Mouse (Mus musculus) stomach, postnatal 0 days (tissue): ENCODE results near the gene Ercc2. TPM values are rescaled to one million over a fixed set of nuclear protein-coding genes. Genes with fewer than 3 reads are reported as not detected.

Experiments used
- ATAC-seq: fragments of 200-750 bp; cut with Nextera tagmentation; 2 replicates; pipeline ENCODE4 v1.8.0; 2017; ENCODE audit not compliant: low FRiP score, low TSS enrichment
- DNase-seq: peaks from one replicate; pipeline ENCODE4 v3.0.0-alpha.2; 2016; ENCODE audit warnings: low spot score
- H3K27ac ChIP-seq: fragments of 300-500 bp; sonication (generic); replicated peaks from 2 replicates; pipeline ENCODE4 v1.5.1; 2014; ENCODE audit warnings: mild to moderate bottlenecking, control low read depth
- H3K27me3 ChIP-seq: fragments of 300-500 bp; sonication (generic); 2 replicates; pipeline ENCODE4 v1.6.1; 2014; ENCODE audit warnings: low read length; ENCODE audit not compliant: control insufficient read depth, insufficient read depth
- H3K36me3 ChIP-seq: fragments of 300-500 bp; sonication (generic); 2 replicates; pipeline ENCODE4 v1.6.1; 2014; ENCODE audit warnings: low read length, mixed read lengths; ENCODE audit not compliant: control insufficient read depth, insufficient read depth
- H3K4me1 ChIP-seq: fragments of 300-500 bp; sonication (generic); replicated peaks from 2 replicates; pipeline ENCODE4 v1.6.1; 2014; ENCODE audit warnings: antibody characterized with exemption; ENCODE audit not compliant: control insufficient read depth, insufficient read depth
- H3K4me2 ChIP-seq: fragments of 300-500 bp; sonication (generic); replicated peaks from 2 replicates; pipeline ENCODE4 v1.6.1; 2014; ENCODE audit warnings: low read depth, mild to moderate bottlenecking, control low read depth, moderate library complexity
- H3K4me3 ChIP-seq: fragments of 300-500 bp; sonication (generic); 2 replicates; pipeline ENCODE4 v1.5.1; 2014; ENCODE audit warnings: low read depth, low read length, control low read depth
- H3K9ac ChIP-seq: fragments of 300-500 bp; sonication (generic); 2 replicates; pipeline ENCODE4 v1.6.1; 2014; ENCODE audit warnings: mild to moderate bottlenecking, low read length, control low read depth, mixed read lengths
- H3K9me3 ChIP-seq: fragments of 300-500 bp; sonication (generic); 2 replicates; pipeline ENCODE4 v1.6.1; 2016; ENCODE audit warnings: low read length; ENCODE audit not compliant: control insufficient read depth
- CTCF ChIP-seq: IDR thresholded peaks from 2 replicates; pipeline ENCODE4 v1.5.1; 2016; ENCODE audit warnings: antibody characterized with exemption, low read depth, mild to moderate bottlenecking, moderate library complexity
- EP300 ChIP-seq: optimal IDR thresholded peaks from 2 replicates; pipeline ENCODE3; 2016; ENCODE audit warnings: antibody characterized with exemption
- WGBS: fragments of 180-500 bp; shearing (Covaris S2); extraction: QIAGEN DNeasy Blood & Tissue Kit; methylation state at CpG from one replicate; pipeline ENCODE4 v1.1.7; 2014; 5-methylcytosine and 5-hydroxymethylcytosine counted together
- polyA plus RNA-seq: library from polyadenylated mRNA; unstranded; fragments of >200 nt; fragmentation: Nextera tagmentation; extraction: Ambion mirVana; gene quantifications from 2 replicates; pipeline ENCODE4 v1.2.1, GENCODE M21; 2015

Gene Ercc2
- polyA plus RNA-seq, 1 experiment from 2014 or later, result 6.0 TPM

GRCm38 (mm10) chr7:19369823-19370425, 11.9 kb upstream of the Ercc2 start:
- Histone ChIP-seq H3K27ac (no peak overlapping the region), H3K4me2 (peak overlapping the region; percentile 60), H3K27me3 (no peaks in the 10 kb centered on the region), H3K36me3 (0 out of 2 replicates have a peak, but pooled peaks cover 3% of the 10 kb centered on the region), H3K4me1 (peaks cover 2% of the 10 kb centered on the region; the same call in 1 of the 2 replicates), H3K9me3 (no peaks in the 10 kb centered on the region), H3K9ac (peak overlapping the region; percentile 50; the same call in 1 of the 2 replicates), H3K4me3 (peak overlapping the region; percentile 33)
- WGBS, result 20% methylated on average over 46 of the region's 46 CpGs
- ATAC-seq (peak; percentile 50), DNase-seq (peak; percentile 71)
- TF ChIP-seq CTCF (peak; percentile 83), EP300 (no peak)

- H3K4me2 ChIP-seq, result no peak overlapping the region
- peaks cover 3% of the 10 kb centered on the region; the same call in 1 of the 2 replicates for H3K36me3 ChIP-seq
- 86% methylated on average over 2 of the region's 2 CpGs for WGBS
- no peak for TF ChIP-seq CTCF
- TF ChIP-seq EP300, result no peak
- H3K27ac ChIP-seq, result no peak overlapping the region
- H3K9ac ChIP-seq, result no peak overlapping the region
- H3K27me3 ChIP-seq, result no peaks in the 10 kb centered on the region
- ATAC-seq (no peak), DNase-seq (no peak)
- no peaks in the 10 kb centered on the region for H3K9me3 ChIP-seq
- H3K4me3 ChIP-seq, result no peak overlapping the region
- H3K4me1 ChIP-seq, result peaks cover 2% of the 10 kb centered on the region; the same call in 1 of the 2 replicates
Measured at GRCm38 (mm10) chr7:19373367-19373766, 8.4 kb upstream of the Ercc2 start.

- H3K27ac ChIP-seq, result no peak overlapping the region
- no peaks in the 10 kb centered on the region for H3K9me3 ChIP-seq
- H3K4me2 ChIP-seq, result no peak overlapping the region
- peaks cover 3% of the 10 kb centered on the region; the same call in 1 of the 2 replicates for H3K36me3 ChIP-seq
- H3K27me3 ChIP-seq, result no peaks in the 10 kb centered on the region
- no peak overlapping the region for H3K9ac ChIP-seq
- no peak overlapping the region for H3K4me3 ChIP-seq
- WGBS, result 82% methylated on average over 18 of the region's 18 CpGs
- no peak for TF ChIP-seq EP300
- no peak for TF ChIP-seq CTCF
- ATAC-seq, result 0 out of 2 replicates have a peak, but pooled peaks have one; percentile 8
- H3K4me1 ChIP-seq, result no peaks in the 10 kb centered on the region
- DNase-seq, result no peak
Measured at GRCm38 (mm10) chr7:19375368-19375767, 6.4 kb upstream of the Ercc2 start.

GRCm38 (mm10) chr7:19376019-19376418, 5.8 kb upstream of the Ercc2 start:
- TF ChIP-seq CTCF (no peak), EP300 (no peak)
- H3K9ac ChIP-seq, result no peak overlapping the region
- no peak overlapping the region for H3K4me3 ChIP-seq
- WGBS, result 84% methylated on average over 4 of the region's 4 CpGs
- peak; percentile 16; the same call in 1 of the 2 replicates for ATAC-seq
- H3K4me2 ChIP-seq, result no peak overlapping the region
- no peak overlapping the region for H3K27ac ChIP-seq
- H3K27me3 ChIP-seq, result no peaks in the 10 kb centered on the region
- H3K4me1 ChIP-seq, result no peaks in the 10 kb centered on the region
- no peak for DNase-seq
- peaks cover 3% of the 10 kb centered on the region; the same call in 1 of the 2 replicates for H3K36me3 ChIP-seq
- no peaks in the 10 kb centered on the region for H3K9me3 ChIP-seq

GRCm38 (mm10) chr7:19378049-19378448, 3.8 kb upstream of the Ercc2 start:
- no peaks in the 10 kb centered on the region; the same call in 1 of the 2 replicates for H3K36me3 ChIP-seq
- no peak for ATAC-seq
- no peak for DNase-seq
- no peak for TF ChIP-seq EP300
- TF ChIP-seq CTCF, result no peak
- H3K4me2 ChIP-seq, result no peak overlapping the region
- no peak overlapping the region for H3K4me3 ChIP-seq
- H3K9me3 ChIP-seq, result no peaks in the 10 kb centered on the region
- H3K27me3 ChIP-seq, result no peaks in the 10 kb centered on the region
- no peak overlapping the region for H3K27ac ChIP-seq
- H3K9ac ChIP-seq, result no peak overlapping the region
- 0 out of 2 replicates have a peak, but pooled peaks cover 2% of the 10 kb centered on the region for H3K4me1 ChIP-seq
- WGBS, result 64% methylated on average over 8 of the region's 8 CpGs

- Histone ChIP-seq H3K9me3 (no peaks in the 10 kb centered on the region), H3K27ac (peak overlapping the region; percentile 53; the same call in 1 of the 2 replicates)
- 0% methylated on average over 23 of the region's 37 CpGs for WGBS
Measured at GRCm38 (mm10) chr7:19382166-19382541, 344 bp downstream of the Ercc2 start.

More at GRCm38 (mm10) chr7:19382166-19382541, 344 bp downstream of the Ercc2 start:
- no peak for DNase-seq
- H3K4me2 ChIP-seq, result peak overlapping the region; percentile 74
- H3K4me3 ChIP-seq, result peak overlapping the region; percentile 77
- H3K36me3 ChIP-seq, result peaks cover 6% of the 10 kb centered on the region; the same call in 1 of the 2 replicates
- H3K9ac ChIP-seq, result peak overlapping the region; percentile 79
- peak; percentile 67 for ATAC-seq
- no peak for TF ChIP-seq CTCF
- TF ChIP-seq EP300, result no peak
- no peaks in the 10 kb centered on the region for H3K27me3 ChIP-seq
- H3K4me1 ChIP-seq, result 0 out of 2 replicates have a peak, but pooled peaks cover 2% of the 10 kb centered on the region
